Mouse (Mus musculus) heart, adult 9 months (tissue): Measurements from ENCODE around the gene Chst8.

Experiments
- DNase-seq, 2 experiments: peaks; one replicate each; pipeline ENCODE4 v3.0.0; 2022; ENCODE audit warnings: low spot score in 2 of 2

Chst8 gene

DNA sequence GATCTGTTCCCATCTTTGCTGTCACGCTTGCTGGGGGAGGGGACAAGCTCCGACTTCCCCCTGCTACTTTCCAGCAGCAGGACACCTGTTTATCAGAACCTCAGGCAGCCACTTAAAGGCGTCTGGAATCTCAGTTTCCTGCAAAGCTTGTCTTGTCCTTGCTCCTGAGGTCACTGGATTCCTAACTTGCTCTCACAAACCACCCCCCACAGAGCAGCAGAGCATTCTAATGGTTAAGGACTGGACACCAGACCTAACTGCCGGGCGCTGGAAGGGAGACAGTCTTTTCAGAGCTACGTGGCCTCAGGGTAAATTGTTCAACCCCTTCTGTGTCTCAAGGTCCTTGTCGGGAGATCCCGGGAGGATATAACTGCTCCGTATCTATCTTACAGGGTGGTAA lies 143.2 kb downstream of the Chst8 start:
- DNase-seq, result no peak

DNA sequence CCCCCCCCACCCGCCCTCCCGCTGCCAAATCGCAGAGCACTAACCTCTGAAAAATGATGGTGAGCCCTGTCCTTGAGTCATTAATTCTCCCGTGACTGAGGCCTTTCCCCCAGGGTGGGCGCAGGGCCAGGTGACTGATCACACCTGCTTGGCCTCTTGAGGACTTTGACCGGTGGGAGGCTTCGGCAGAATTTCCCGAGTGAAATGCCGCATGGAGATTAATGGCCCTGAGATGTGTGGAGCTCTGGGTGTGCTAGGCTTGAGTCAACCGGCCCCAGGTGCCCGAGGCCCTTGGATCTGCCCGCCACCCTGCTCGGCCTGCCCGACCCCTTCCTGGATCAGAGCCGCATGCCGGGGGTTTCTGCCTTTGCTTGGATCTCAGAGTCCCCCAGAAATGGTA lies 144.6 kb downstream of the Chst8 start:
- DNase-seq, result no peak

DNA sequence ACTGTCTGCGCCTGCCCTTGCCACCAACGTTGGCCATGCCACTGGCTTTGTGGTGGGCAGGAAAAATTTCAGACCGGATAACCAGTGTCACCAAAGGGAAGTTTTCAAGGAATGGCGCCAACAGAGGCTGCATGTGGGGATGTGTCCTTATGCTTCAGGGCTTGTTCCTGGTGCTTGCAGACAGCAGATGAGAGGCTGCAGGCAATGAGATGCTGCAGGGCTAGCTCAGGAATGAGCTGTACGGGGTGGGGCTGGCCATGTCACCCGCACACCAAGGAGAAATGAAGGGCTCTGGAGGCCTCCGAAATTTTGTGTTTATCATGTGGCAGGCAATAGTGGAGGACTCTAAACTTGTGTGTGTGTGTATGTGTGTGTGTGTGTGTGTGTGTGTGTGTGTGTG lies 149.4 kb downstream of the Chst8 start:
- no peak for DNase-seq

DNA sequence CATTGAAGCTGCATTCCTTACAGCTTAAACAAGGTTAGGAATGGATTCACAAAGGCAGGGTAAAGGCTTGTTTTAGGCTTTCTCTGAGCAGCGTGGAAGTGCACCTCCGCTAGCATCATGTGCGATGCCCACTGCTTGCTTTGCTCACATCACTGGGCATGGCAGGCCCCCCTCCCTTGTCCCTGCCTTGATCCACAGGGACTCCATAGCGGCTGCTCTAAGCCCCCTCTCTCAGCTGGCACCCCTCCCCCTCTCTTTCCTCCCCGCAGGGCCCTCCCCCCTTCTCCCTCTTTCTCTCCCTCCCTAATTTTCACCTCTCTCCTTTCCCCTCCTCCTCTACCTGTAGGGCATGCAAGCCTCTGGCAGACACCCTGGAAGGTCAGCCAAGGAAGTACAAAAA lies 150.3 kb downstream of the Chst8 start:
- no peak for DNase-seq

DNA sequence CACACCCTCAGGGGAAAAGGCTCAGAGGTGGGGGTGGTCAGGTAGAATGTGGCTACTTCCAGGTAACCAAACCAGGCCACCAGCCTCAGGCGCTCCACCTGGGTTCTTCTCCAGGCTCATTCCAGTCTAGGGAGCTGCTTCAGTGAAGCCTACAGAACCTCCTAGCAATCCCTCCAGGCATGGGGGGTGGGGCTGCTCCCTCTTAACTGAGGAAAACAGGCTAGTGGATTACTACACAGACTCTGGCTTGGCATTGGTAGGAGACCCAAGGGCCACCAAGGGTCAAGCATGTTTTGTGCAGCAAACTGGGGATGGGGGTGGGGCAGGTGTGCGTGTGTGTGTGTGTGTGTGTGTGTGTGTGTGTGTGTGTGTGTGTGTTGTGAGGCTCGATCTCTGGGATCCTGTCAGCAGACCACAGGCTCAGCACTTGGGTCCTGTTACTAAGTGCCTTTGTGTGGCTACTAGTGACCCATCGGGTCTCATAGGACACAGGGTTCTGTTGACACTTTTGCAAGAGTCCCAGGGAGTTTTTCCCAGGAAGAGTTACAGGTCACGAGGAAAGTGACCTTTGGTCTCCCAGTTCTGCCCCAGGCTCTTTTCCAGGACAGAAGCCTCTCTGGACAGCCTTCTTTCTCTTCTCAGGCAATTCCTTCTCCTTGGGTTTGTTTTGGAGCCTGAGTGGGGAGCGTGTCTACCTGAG lies 153.0 kb downstream of the Chst8 start:
- DNase-seq, result no peak

DNA sequence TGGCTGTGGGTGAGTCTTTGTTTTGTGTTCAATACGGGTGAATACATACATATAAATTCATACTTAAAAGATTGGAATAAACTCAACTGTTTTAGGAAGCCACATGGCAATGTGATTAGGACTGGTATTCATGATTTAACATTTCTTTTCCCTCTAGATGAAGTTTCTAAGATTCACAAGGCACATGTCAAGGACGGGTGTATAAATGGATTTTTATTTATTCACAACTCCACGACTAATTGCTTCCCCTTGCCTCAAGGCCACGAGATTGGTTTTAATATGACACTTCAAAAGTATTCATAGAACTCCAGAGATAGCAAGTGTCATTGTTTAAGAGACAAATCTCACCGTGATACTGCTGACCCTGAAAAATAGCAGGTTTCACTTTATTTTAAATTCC lies 155.9 kb downstream of the Chst8 start, which contains the start of gene Kctd15:
Gene Kctd15, minus strand, starts transcription at position 101 of the 400 bp plus-strand sequence.
- no peak for DNase-seq

DNA sequence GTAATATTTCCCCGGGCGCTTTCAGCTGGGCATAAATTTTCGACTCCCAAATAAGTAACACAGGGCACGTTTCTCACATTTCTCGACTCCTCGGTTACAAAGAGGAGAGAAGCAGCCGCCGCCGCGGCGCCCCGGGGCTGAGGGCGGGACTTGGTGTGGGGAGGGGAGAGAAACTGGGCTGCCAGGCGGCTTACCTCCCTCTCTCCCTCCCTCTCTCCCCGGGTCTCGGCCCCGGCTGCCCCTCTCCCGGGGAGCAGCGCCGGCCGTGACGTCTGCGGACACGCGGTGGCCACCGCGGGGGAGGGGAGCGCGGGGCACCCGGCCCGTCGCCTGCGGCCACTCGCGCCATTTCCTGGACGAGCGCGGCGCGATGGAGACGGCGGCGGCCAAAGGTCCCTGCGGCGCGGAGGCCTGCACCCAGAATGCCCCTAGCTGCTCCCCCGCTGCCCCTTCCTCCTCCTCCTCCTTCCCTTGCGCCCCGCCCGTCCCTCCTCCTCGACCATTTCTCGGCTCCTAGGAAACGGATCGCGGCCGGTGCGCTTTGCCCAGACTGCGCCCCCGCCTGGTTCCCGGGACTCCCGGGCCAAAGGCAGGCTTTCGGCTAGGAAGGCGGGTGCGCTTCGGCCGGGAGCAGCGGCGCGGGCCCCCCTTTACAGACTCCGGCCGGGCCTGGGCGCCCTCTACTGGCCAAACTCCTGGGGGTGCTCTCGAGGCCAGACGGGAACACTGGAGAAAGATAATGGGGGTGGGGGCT lies 157.2 kb downstream of the Chst8 start:
- peak; percentile 85 for DNase-seq

DNA sequence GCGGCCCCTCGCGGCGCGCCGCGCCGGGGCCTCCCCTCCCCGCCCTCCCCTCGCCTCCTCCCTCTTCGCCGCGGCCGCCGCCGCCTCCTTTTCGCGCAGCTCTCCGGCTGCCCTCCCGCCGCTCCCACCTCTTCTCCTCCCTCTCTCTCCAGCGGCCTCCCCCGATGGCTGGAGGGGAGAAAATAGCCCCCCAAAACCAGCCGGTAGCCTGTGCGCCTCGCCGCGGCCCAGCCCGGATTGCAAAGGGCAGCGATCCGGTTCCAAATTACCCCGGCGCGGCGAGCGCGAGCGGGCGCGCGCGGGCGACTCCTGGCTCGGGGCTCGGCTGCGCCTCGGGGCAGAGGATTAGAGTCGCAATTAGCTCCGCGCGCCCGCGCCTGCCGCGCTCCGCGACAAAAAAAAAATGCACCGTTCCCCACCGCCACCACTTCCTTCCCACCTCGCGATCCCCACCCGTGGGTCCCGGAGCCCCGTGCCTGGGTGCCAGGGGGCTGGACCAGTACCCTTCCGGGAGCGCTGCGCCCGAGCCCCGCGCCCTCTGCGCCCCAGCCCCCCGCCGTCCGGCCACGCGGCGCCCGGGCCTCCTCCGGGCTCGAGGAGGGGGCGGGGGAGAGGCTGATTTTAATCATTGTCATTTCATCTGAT lies 157.9 kb downstream of the Chst8 start:
- peak in 1 of 2 experiments; percentile 18 for DNase-seq

DNA sequence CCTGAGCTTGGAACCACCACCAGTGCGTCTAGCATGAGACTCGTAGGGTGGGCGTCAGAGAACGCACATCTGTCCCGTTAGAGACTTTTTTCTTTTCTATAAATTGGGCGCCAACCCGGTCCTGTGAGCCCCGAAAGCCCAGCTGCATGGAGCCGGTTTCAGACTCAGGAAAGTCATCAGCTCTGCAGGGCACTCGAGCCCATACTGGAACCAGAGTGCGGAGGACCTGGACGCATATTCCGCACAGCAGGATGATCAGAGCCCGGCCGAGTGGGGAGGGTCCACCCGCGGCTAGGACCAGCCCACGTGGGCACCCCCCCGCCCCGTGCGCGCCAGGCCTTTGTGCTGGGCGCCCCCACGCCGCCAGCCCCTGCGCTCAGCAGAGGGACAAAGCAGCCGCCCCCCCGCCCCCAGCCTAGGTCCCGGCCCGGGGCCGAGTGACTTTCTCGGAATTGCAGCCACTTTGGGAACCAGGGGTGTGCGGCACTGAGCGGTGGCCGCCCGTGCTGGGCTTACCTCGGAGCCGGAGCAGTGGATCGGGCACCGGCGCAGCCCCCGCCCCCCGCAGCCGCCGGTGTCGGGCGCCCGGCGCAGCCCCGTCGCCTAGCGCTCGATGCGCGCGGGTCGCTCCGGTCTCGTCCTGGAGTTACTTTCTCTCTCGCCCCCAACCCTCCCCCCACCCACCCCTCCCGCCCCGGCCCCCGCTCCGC lies 158.6 kb downstream of the Chst8 start:
- peak in 1 of 2 experiments; percentile 8 for DNase-seq

DNA sequence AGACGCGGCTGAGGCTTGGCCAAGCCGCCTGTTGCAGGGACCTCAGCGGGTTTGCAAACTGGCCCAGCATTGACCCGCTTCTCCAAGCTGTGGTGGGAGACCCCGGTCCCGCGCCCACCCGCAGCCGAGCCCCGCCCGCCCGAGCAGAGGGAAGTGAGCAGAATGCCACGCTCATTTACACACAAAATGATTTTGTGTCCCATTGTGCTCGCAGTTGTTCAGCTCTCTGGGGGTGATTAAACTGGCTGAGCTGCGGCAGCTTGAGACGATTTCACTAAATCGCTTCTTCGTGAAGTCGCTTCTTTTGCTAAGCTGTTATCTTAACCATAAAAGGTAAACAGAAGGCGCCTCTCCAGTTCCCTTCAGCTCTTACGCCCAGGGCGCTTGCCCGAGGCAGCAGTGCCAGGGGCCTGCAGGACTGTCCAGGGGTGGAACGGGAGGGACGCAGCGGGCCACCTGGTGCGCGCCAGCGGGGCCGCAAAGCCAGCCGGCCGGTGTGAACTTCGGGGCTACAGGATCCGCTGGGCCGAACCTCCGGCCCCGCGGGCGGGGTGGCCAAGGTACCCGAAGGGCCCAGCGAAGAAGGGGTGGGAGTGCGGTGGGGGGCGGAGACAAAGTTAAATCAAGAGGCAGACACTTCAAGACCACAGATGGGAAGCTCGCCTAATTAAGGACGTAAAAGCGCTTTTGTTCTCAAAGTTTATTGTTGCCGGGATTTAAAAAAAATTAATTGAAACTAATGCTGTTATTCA lies 159.6 kb downstream of the Chst8 start:
- DNase-seq, result no peak

DNA sequence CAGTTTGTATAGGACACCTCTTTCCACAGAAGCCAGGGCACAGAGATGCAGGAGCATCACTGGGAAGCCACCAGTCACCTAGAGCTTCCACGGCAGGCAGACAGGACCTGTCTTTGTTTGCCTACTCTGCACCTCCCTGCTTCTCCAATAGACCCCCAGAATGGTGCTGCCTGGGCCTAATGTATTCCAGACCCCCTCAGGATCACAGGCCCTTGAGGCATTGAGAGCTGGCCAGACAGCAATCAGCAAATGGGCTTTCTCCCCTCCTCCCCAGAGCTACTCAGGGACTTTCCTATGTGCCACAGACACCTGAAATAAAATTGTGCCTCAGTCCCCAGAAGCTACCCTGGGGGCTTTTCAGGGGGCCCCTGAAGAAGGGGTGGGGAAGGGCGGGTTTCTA lies 161.1 kb downstream of the Chst8 start:
- DNase-seq, result no peak

DNA sequence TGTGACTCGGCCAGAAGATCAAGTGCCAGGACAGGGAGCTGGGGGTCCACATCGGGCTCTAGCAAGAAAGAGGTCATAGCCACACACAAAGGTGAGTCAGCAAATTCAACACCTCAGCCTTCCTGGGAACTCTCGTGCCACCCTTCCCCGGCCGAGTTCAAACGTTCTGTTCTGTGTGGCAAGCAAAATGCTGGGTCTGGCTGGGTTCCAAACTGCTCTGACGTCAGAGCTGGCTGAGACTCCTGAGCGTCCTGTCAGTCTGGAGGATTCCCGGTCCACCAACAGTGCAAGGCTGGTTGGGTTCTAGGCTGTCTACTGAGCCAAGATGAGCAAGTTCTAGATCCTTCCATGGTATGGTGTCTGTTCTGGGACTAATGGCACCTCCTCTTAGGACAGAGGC lies 165.5 kb downstream of the Chst8 start:
- DNase-seq, result peak in 1 of 2 experiments; percentile 39

DNA sequence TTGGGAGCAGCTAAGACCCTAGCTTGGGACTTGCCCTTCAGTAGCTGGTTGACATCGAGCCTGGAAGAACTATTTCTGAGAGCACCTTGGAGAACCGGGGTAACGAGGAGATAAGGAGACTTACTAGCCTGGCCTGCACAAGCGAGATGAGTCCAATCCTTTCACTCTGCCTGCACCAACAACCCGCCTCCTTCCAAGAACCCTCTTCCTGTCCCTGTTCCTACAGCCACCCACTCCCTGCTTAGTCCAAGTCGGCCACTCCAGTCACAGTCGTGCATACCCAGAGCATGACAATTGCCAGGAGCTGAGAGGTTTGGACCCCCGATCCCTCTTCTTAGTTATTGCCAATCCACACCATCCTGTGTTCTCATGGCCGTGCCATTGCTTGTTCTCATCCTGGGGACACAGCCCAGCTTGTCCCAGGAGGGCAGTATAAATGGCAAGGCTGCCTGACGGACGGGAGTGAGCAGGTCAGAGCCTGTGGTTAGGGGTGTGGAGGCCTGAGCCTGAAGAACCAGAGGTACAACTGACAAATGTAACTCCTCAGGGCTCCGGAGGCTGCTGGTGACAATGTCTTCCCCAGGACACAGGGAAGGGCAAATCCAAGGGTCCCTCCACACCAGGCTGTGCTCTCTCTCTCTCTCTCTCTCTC lies 166.2 kb downstream of the Chst8 start:
- no peak for DNase-seq

DNA sequence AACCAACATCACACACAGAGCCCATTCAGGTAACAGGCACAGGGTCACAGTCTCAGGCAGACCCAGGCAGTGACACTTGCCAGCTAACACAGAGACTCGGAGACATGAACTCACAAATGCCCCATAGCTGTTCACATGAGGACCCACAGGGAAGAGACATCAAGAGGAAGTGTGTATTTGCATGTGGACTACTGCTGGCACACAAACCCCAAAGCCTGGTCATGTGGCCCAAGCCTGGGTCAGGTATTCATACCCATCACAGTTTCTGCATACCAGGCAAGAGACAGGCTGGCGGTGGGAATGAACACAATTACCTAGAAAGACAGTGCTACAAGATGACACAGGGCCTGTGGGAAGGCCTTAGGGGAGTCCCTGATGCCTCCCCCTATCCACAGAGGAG lies 166.9 kb downstream of the Chst8 start:
- no peak for DNase-seq

DNA sequence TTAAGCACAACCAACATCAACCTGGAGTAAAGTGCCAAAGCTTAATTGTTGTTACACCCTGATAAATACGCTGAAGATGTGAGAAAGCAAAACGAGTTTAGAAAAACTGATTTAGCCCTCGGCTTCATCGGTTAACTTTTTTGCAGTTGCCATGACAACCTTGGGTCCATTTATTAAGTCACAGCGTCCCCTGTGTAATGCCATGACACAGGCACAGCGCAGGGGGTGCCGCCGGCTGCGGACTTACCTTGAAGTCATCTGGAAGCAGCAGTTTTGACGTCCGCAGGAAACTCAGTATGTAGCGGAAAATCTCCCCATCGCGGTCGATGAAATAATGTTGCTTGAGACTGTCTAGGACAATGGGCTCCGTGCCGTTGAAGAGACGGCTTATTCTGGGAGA lies 167.9 kb downstream of the Chst8 start:
- no peak for DNase-seq

DNA sequence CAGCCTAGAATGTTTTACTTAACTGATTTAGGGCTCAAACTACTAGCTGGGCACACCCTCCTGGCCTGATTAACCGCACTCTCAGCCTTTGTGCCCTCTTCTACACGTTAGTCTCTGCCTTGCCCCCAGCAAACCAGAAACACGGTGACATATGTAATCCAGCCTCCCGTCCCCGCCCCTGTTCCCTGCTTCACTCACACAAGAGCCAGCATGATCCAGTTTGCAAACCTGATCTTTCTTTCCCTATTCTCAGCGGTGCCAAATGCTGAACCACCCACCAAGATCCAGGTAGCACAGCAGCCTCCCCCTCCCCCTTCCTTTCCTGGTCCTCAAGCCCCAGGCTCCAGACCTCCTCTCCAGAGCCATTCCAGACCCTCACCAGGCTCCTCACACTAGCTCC lies 169.2 kb downstream of the Chst8 start:
- DNase-seq, result no peak

DNA sequence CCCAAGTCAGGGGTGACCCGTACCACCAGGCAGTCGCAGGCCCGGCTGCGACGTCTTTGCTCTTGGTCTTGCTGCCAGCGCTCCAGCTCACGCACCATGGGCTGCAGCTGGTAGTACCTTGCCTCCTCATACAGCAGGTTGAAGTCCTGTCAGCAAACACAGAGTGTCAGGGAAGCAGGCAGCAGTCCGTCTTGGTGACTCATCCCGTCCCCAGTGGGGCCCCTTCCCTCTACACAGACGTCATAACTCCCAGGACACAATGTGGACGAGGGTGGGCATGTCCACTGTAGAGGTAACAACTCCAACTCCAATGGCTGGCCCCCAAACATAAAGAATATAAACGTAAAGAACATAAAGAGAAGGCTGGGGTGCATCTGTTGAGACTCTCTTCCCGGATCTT lies 170.5 kb downstream of the Chst8 start:
- DNase-seq, result no peak

DNA sequence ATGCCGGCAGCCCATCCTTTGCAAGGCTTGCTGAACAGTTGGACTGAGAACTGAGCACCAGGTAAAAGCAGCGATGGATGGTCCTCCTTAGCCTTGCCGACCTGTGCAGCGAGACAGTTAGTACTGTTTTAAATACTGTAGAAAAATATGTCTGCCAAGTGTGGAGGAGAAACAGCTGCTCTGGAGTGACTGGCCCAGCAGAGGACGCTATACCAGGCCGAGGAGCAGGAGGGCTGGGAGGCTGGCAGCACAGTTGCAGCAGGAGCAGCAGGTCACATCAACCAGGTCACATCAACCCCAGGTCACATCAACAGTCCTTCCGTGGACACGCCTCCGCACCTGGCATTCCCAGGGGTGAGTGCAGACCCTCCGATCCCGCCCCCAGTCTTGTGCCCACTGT lies 172.7 kb downstream of the Chst8 start:
- no peak for DNase-seq

DNA sequence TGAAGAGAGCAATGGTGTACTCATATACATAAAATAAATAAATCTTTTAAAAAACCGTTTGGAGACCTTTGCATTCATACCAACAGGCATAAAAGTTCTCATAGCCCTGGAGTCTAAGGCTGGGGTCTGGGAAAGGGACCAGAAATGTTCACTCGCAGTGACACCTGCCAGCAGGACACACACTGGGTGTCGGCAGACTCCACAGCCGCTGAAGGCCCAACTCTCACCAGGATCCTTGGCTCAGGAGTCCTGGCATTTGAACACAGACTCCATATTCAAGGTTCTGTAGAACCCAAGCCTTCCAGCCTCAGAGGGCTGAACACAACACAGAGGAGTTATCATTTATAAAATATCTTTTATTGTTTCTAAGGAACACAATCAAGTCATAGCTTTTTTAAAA lies 175.8 kb downstream of the Chst8 start:
- DNase-seq, result no peak

DNA sequence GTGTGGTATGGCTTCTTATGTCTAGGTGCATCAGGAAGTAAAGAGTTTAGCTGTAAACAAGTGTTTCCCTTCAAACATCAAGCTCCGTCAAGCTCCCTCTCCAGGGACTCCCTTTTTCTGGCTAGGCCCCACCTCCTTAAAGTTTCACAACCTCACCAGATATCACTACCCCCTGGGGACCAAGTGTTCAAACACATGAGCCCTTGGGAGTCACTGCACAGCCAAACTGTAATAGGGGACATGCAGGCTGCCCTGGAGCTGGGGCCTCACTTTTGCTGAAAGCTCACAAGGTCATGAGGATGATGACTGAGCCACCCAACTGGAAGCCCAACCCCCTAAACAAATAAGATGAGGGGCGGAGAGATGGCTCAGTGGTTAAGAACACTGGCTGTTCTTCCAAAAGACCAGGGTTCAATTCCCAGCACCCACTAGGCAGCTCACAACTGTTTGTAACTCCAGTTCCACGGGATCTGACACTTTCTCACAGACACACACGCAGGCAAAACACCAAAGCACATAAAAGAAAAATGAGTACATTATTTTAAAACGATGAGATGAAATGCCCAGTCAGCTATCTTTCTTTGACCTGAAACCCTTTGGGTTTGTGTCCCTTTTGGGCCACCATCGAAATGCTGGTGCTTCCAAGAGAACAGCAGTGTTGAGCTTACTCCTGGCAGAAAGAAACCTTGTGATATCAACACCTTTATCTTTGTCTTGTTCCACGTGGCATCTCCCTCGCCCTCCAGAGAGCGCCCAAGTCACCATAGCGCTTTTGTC lies 179.4 kb downstream of the Chst8 start:
- peak; percentile 33 to 49 for DNase-seq
